Mouse (Mus musculus) left cerebral cortex, adult 11 months (tissue): ENCODE measurements around the gene 1700025C18Rik.

Experiments used
- DNase-seq: peaks from one replicate; pipeline ENCODE4 v3.0.0; 2022; ENCODE audit warnings: low spot score

1700025C18Rik gene

DNA sequence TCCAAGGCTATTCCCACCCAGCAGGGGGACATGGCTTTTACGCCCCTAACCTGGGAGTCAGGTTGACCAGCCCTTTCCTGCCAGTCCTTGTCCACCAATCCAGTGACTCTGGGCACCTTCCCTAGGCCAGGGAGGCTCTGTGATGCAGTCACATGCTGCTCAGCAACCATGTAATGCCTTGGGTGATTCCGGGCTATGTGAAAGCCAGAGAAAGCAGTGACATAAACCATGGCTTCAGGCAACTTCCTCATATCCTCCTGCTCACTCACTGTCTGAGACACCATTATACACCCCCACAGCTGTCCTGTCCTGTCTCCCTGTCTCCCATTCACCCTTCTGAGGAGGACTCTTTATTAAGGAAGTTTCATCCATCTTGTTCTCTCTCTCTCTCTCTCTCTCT, at the start of gene 1700025C18Rik:
Gene 1700025C18Rik (minus strand): TSS at position 101 of the 400 bp plus-strand sequence.
- DNase-seq: no peak

GRCm38 (mm10) chr2:165136049-165136448, 45.5 kb upstream of the 1700025C18Rik start:
- DNase-seq: no peak

DNA sequence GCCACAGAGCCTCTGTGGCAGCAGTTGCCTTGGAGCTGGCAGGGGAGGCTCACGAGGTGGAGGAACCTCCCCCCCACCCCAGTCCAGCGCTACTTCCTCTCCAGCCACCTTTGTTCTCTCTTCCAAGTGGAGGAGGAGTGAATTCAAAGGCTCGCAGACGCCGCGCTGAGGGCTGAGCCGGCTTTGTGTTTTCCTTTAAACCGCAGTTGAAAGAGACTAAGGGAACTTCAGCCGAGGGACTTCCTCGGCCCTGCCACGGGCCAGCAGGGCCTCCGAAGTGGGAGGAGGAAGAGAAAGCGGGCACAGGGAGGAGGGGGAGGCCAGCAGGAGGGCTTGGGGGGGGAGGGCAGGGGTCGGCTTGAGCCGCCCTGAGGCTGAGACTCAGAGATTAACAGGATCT, 43.0 kb upstream of the 1700025C18Rik start:
- DNase-seq: no peak

- DNase-seq: no peak
Measured at GRCm38 (mm10) chr2:165131428-165131827, 40.9 kb upstream of the 1700025C18Rik start.

DNA sequence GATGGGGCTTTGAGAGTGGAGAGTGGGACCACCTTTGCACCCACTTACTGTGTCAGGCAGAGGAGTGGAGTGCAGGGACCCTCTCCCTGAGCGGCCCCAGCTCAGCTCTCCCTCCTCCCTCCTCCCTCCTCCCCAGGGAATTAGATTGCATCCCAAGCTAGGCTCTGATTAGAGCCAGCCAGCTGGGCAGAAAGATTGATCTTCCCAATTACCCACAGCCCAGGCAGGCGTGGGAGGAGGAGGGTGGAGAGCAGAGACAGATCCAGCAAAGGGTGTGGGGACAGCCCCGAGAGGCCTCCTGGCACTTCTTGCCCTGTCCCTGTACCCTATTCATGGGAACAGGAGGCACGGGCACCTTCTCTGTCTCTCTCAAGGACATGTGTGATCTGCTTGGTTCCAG, 38.6 kb upstream of the 1700025C18Rik start:
- no peak for DNase-seq

- no peak for DNase-seq
Measured at GRCm38 (mm10) chr2:165126896-165127562, 36.5 kb upstream of the 1700025C18Rik start.

GRCm38 (mm10) chr2:165121206-165121840, 30.8 kb upstream of the 1700025C18Rik start:
- peak; percentile 47 for DNase-seq

- no peak for DNase-seq
Measured at GRCm38 (mm10) chr2:165120765-165121164, 30.2 kb upstream of the 1700025C18Rik start.

DNA sequence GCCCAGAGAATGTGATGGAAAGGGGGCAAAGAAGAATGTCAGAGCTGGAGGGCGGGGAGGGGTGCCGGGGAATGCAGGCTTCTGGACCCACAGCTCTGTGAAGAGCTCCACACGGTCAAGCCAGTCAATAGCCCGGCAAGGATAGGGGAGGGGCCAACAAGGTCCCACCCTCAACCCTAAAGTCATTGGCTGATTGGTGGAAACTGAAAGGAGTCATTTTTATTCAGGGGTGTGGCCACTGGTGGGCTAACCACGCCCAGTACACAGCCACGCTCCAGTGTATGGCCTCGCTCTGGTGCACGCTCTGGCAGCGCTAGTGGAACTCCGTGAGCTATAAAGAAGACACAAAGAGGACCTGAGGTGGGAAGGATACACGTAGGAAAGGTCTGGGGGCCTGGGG, 23.2 kb upstream of the 1700025C18Rik start:
- no peak for DNase-seq

- no peak for DNase-seq
Measured at GRCm38 (mm10) chr2:165112149-165112548, 21.6 kb upstream of the 1700025C18Rik start.

DNA sequence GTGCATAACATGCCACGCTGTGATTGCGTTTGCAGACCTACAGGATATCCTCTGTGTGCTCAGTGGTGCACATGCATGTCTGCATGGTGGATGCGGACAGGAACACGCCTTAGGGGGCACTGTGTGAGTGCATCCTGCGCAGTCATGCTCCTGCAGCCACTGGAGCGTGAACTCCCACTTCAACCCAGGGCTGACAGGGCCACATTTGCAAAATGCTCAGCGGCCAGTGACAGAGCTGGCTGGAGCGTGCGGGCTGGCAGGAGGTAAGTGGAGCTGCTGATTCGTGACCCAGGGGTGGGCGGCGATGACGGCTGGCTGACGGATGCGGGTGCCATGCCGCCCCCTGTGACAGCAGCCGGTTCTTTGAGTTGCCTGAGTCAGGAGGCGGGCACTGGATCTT, 16.0 kb upstream of the 1700025C18Rik start:
- DNase-seq: no peak

DNA sequence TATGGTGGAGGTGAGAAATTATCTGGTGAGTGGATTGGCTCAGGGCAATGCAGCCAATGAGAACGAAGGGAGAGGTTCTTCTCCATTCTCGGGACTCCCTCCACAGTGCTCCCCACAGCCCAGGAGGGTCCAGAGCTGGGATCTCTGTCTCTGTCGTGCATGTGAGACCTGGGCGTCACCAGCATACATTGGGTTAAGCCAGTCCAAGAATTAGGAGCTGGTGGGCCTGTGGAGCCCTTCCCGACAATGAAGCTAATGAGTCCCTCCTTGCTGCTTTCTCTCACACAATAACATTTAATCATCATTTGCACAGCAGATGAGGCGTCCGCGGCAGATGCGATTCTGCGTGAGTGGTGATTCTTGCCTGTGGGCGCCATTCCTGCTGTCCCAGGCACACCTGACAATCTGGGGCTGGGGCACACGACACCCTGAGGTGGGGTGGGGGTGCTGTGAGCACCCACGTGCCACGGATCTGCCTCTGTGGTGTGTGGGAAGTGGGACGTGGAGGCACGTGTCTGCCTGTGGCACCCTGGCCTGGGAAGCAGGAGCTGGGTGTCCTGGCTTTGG, 15.0 kb upstream of the 1700025C18Rik start:
- no peak for DNase-seq

DNA sequence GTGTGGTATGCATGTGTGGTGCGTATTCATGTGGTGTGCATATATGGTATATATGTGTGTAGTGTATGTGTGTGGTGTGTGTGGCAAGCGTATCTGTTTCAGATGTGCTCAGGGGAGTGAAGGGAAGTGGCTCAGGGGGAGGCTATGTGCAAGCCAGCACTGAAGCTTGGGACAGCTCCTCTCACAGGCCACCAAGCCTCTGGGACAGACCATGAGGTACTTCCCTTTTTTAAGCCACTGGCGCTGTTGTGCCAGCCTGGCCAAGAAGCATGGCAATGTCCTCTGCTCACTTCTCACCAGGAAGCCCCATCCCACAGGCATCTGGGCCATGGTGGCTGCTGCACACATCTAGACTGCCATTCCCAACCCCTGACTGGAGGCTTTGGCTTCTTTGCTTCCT, 12.4 kb upstream of the 1700025C18Rik start:
- no peak for DNase-seq

DNA sequence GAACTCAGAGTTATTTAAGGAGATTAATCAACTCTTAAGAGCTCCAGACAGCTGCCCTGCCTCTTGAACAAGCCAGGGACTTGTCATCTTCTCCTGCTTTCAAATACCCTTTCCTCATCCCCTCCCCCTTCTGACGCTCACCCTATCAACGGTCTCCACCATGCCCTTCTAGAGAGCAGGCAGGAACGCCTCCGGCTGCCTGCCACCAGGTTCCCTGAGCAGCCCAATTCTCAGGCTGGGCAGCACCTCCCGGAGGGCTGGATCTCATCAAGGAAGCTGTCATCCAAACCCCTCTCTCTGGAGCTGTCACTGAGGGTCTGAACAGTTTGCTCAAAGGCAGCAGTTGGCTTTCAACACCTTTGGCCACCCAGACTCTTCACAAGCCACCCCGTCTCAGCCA, 10.2 kb upstream of the 1700025C18Rik start:
- DNase-seq: no peak

DNA sequence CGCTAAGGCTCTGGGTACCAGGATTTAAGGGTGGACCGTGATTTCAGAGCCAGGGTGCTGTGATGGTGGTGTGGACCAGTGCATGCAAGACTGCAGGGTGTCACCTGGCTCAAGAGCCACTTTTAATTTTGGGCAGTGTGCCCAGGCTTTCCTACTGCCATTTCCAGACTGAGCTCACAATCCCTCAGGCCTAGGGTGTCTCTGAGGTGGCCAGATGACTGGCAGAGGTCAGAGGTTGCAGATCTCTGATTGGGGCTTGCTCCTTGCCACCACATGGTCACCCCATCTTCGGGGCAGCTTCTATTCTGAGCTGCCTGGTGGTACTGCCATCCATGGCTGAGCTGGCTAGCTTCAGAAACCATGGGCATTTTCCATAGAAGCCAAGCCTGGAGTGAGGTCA, 8.3 kb upstream of the 1700025C18Rik start:
- DNase-seq: no peak

DNA sequence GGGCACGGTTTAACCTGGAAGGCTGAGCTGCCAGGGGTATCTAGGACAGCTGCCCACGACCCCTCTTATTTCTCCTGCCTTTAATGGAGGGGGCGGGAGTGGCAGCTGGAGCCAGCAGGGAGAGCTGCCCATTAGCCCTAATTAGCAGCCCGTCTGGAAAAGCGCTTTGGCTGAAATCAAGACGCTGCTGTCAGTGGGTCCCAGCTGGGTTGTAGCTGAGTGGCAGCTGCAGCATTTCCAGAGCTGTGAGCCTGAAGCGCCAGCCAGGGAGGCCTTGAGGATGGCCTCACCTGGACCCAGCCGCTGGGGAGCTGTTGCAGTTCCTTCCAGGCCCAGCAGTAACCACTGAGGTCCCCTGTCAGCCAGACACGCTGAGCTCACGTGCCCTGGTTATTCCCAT, 5.8 kb upstream of the 1700025C18Rik start:
- DNase-seq: no peak

DNA sequence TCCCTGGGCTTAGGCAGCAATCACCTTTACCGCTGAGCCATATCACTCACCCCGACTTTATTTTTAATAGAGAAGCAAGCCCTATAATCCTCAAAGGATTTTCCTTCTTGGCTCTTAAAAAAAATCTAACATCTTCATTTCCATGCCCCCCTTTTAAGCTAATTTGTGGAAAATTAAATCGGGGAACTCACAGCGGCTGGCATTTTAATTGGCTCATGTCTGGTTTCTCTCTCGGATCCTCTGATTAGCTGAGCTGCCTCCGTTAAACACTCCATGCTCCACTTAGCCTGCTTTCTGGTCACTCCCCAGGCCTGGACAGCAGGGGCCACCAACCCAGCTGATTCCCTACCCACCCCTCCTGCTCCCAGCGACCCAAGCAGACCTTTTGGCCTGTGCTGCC, 1.8 kb upstream of the 1700025C18Rik start:
- no peak for DNase-seq

DNA sequence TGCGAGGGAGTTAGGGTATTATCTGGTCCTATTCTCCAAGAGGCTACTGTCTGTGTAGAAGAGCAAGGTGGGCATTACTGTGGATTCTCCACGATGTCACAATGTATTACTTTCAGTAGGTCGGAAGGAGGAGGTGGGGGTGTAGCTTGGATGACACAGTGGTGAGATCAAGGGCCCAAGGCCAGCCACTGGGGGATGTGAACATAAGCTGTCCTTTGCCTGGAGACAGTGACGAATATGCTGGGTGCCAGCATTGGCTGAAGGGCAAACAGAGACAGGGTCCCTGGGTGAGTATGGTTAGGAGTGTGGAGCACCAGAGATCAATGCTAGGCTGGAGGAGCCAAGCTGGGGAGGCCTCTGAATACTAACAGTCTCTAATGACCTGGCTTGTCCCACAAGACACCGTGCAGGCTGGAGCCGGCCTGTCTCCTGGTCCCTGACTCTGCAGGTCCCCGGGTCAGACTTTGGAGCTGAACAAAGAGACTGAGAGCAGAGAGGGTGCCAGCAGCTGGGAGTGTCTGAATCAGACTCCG, 949 bp upstream of the 1700025C18Rik start:
- DNase-seq: no peak

DNA sequence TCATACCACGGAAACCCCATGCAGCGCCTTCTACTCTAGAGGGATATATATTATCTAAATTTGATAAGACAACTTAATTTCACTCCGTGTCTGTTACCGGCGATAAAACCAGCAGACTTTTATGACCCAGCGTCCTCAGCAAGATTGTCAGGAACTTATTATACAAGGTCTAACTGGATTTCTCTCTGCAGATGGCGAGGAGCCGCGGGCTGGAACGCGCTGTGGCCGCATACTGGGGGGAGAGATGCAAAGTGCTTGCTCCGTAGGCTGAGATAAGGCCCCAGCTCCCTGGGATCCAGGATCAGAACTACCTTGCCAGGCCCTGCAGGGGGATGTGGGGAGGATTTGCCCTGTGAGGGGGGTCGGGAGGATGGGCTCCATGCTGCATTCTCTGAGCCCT, 1.1 kb downstream of the 1700025C18Rik start:
- DNase-seq: no peak

GRCm38 (mm10) chr2:165086634-165087033, 3.9 kb downstream of the 1700025C18Rik start:
- DNase-seq: no peak

- no peak for DNase-seq
Measured at GRCm38 (mm10) chr2:165081257-165081656, 9.3 kb downstream of the 1700025C18Rik start.

DNA sequence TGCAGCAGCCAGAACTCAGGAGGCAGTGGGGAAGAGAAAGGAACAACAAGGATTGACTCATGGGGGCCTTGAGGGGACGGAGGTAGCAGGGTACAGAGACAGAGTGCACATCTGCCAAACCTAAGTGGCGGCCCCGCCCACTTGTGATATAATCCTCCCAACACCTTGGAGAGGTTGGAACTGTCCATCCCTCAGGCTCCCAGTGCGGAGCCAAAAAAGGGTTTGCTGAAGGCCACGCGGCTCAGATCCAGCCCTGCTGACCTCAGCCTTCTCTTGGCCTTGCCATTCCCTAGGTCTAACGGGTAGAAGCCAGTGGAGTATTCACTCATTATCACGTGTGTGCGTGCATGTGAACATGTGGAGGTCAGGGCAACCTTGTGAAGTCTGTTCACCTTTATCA, 9.9 kb downstream of the 1700025C18Rik start:
- DNase-seq: no peak

DNA sequence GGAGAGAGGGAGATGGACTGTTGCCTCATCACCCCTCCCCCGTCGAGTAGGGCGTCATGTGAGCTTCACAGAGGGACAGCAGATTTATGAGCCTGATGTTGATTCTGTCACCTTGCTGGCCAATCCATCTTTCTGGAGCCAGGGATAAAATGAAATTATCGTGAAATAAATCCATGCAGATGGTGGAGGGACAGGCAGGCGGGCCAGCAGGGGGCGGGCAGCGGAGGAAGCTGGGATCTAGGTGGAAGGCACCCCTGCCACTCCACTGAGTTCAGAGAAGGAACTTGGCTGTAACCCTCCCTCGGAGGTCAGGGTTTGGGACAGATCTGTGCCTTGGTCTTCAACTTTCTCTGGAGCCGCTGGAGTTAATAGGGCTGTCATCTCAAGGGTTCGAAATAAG, 11.9 kb downstream of the 1700025C18Rik start:
- DNase-seq: no peak
